ENCODE assay signal across 14 mouse cellular contexts in the genomic region with DNA sequence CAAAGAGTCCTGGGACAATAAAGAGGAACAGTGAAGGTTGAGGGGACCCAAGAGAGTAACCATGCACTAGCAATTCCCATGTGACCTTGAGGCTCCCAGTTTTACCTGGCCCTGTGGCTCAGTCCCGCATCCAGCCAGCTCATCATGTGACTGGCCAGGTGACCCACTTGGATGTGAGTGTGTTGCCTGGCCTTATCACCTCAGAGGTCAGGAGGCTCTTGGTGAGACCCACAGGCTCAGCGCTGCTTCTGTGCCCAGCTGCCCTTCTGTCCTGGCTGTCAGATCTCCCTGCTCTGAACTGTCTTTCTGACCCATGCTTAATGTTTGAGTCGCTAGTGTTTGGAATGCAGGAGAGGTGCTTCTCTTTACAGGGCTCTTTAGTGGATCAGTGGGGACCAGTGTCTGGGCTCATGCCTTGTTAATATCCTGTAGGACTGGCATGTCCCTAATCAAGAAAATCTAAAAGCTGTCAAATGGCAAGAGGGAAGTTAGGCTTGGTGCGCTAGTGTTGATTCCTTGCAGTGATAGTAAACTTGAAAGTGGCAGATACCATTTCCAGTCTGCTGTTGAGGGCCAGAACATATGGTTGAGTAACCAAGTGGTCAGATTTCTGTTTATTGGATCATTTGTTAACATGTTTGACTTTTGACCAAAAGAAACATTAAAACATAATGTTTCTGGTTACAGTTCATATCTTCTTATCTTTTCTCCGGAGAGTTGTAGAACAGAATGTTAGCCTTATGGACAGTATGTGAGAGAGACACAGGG. TPM values are rescaled to one million over a fixed set of nuclear protein-coding genes. Genes with fewer than 3 reads are reported as not detected.
A peak's percentile ranks its signal among the peaks of the same experiment; 100 is the strongest.
DNase-seq lines count a peak whose midpoint lies in the region; ATAC-seq and TF ChIP-seq lines count a peak whose summit lies in the region.
"Had no signal": no experiment of that assay in that cellular context is flagged by ENCODE, and none has a peak within 500 bp of the region (broad histone marks: within the 10 kb centered on the region; RNA-seq: fewer than 3 reads in every experiment).

No protein-coding gene starts in this region.

- no peak overlapping the region for H3K4me2 ChIP-seq in heart, postnatal 0 days (ENCODE audit: low read depth, low read length)
- no peak overlapping the region for H3K4me2 ChIP-seq in liver, embryonic 11.5 days
- H3K4me2 ChIP-seq in liver, postnatal 0 days (ENCODE audit: low read depth, low read length) = no peak overlapping the region
- H3K4me2 ChIP-seq: limb, embryonic 15.5 days; neural tube, embryonic 13.5 days had no signal

- TF ChIP-seq POLR2A in liver, adult 2 months (IDR thresholded peaks at IDR 0.05; ENCODE audit: extremely low read depth, insufficient read depth, low read length) = no peak

- H3K27ac ChIP-seq in heart, postnatal 0 days (ENCODE audit: low read depth) = peak overlapping the region; percentile 36
- H3K27ac ChIP-seq in liver, adult 2 months (replicated peaks; ENCODE audit: insufficient read depth, low read depth, low read length) = no peak overlapping the region
- H3K27ac ChIP-seq in liver, embryonic 11.5 days (ENCODE audit: low read depth, low read length) = no peak overlapping the region
- H3K27ac ChIP-seq in liver, postnatal 0 days (ENCODE audit: low read depth) = no peak overlapping the region
- H3K27ac ChIP-seq: hindbrain, postnatal 0 days; limb, embryonic 15.5 days; neural tube, embryonic 13.5 days; stomach, postnatal 0 days had no signal

- no peak for DNase-seq in heart, postnatal 0 days (ENCODE audit: low spot score)
- DNase-seq in heart, postnatal 4 days = no peak
- DNase-seq in liver, adult 2 months (ENCODE audit: extremely low read depth, low read depth, low spot score) = peak; percentile 82
- DNase-seq in liver, embryonic 11.5 days (ENCODE audit: low spot score) = no peak
- DNase-seq in adipocyte (ENCODE audit: low spot score) = peak; percentile 46
- DNase-seq in liver, postnatal 0 days = no peak
- no peak for DNase-seq in thymus, postnatal 14 days
- DNase-seq: adrenal gland, postnatal 25 days; cerebellum, adult 2 months had no signal

- no peak for TF ChIP-seq EP300 in heart, postnatal 0 days (IDR thresholded peaks at IDR 0.05; ENCODE audit: low read depth)
- no peak for TF ChIP-seq EP300 in liver, postnatal 0 days (IDR thresholded peaks at IDR 0.05; ENCODE audit: low read depth)

- WGBS in heart, postnatal 0 days = 40% methylated on average over 5 of the region's 5 CpGs
- WGBS in liver, adult 2 months = 27% methylated on average over 5 of the region's 5 CpGs
- 68% methylated on average over 5 of the region's 5 CpGs for WGBS in liver, embryonic 11.5 days
- 57% methylated on average over 5 of the region's 5 CpGs for WGBS in liver, postnatal 0 days (ENCODE audit: insufficient replicate concordance)

- peak; percentile 21; the same call in 1 of the 2 replicates for ATAC-seq in heart, postnatal 0 days (ENCODE audit: insufficient read depth, low read depth)
- no peak for ATAC-seq in liver, embryonic 11.5 days (replicated peaks; ENCODE audit: low FRiP score)
- ATAC-seq in liver, postnatal 0 days = 0 out of 2 replicates have a peak, but pooled peaks have one; percentile 35
- ATAC-seq: forebrain, embryonic 16.5 days; hindbrain, postnatal 0 days had no signal

- no peak overlapping the region for H3K4me3 ChIP-seq in heart, postnatal 0 days (ENCODE audit: low read depth, low read length)
- no peak overlapping the region for H3K4me3 ChIP-seq in liver, adult 2 months (ENCODE audit: insufficient read depth, low read depth, low read length)
- H3K4me3 ChIP-seq in liver, embryonic 11.5 days (ENCODE audit: low read depth, low read length) = no peak overlapping the region
- H3K4me3 ChIP-seq in liver, postnatal 0 days (ENCODE audit: low read depth, low read length) = no peak overlapping the region
- H3K4me3 ChIP-seq: limb, embryonic 15.5 days; neural tube, embryonic 13.5 days had no signal

- peaks cover 37% of the 10 kb centered on the region for H3K4me1 ChIP-seq in heart, postnatal 0 days (ENCODE audit: control insufficient read depth, insufficient read depth)
- peaks cover 7% of the 10 kb centered on the region for H3K4me1 ChIP-seq in liver, adult 2 months (ENCODE audit: control insufficient read depth, insufficient read depth, low read length)
- H3K4me1 ChIP-seq in liver, embryonic 11.5 days (replicated peaks; ENCODE audit: control insufficient read depth, insufficient read depth, low read length) = peaks cover 60% of the 10 kb centered on the region
- peaks cover 29% of the 10 kb centered on the region for H3K4me1 ChIP-seq in liver, postnatal 0 days (ENCODE audit: insufficient read depth)

- H3K9ac ChIP-seq in heart, postnatal 0 days (replicated peaks; ENCODE audit: low read depth, low read length) = no peak overlapping the region
- no peak overlapping the region for H3K9ac ChIP-seq in liver, adult 2 months (ENCODE audit: low read depth, low read length)
- no peak overlapping the region for H3K9ac ChIP-seq in liver, embryonic 11.5 days (ENCODE audit: low read depth, low read length)
- no peak overlapping the region for H3K9ac ChIP-seq in liver, postnatal 0 days (replicated peaks)
- H3K9ac ChIP-seq: limb, embryonic 15.5 days; neural tube, embryonic 13.5 days had no signal

- H3K9me3 ChIP-seq in heart, postnatal 0 days (replicated peaks; ENCODE audit: control insufficient read depth, low read length) = no peaks in the 10 kb centered on the region
- no peaks in the 10 kb centered on the region for H3K9me3 ChIP-seq in liver, embryonic 11.5 days (ENCODE audit: control insufficient read depth, low read length)
- H3K9me3 ChIP-seq in liver, postnatal 0 days (ENCODE audit: low read length) = no peaks in the 10 kb centered on the region
- H3K9me3 ChIP-seq: limb, embryonic 15.5 days; neural tube, embryonic 13.5 days had no signal

- peaks cover 2% of the 10 kb centered on the region; the same call in 1 of the 2 replicates for H3K79me2 ChIP-seq in liver, adult 2 months (ENCODE audit: control insufficient read depth, insufficient read depth, low read length)

- no peak for TF ChIP-seq CTCF in heart, postnatal 0 days (IDR thresholded peaks at IDR 0.05; ENCODE audit: low read depth)
- TF ChIP-seq CTCF in liver, adult 2 months (IDR thresholded peaks at IDR 0.05; ENCODE audit: low read depth, low read length) = no peak
- TF ChIP-seq CTCF in liver, postnatal 0 days (IDR thresholded peaks at IDR 0.05; ENCODE audit: low read depth) = no peak

- H3K36me3 ChIP-seq in heart, postnatal 0 days (replicated peaks; ENCODE audit: control insufficient read depth, insufficient read depth, low read length) = peaks cover 8% of the 10 kb centered on the region; the same call in 1 of the 2 replicates
- no peaks in the 10 kb centered on the region for H3K36me3 ChIP-seq in liver, adult 2 months (ENCODE audit: control insufficient read depth, insufficient read depth, low read length)
- H3K36me3 ChIP-seq in liver, embryonic 11.5 days (ENCODE audit: control insufficient read depth, insufficient read depth, low read length) = no peaks in the 10 kb centered on the region
- H3K36me3 ChIP-seq in liver, postnatal 0 days (replicated peaks; ENCODE audit: insufficient read depth, low read length) = no peaks in the 10 kb centered on the region
- H3K36me3 ChIP-seq: limb, embryonic 15.5 days; neural tube, embryonic 13.5 days had no signal

- no peaks in the 10 kb centered on the region for H3K27me3 ChIP-seq in heart, postnatal 0 days (ENCODE audit: control insufficient read depth, insufficient read depth, low read length)
- no peaks in the 10 kb centered on the region for H3K27me3 ChIP-seq in liver, adult 2 months (ENCODE audit: control insufficient read depth, insufficient read depth, low read length)
- H3K27me3 ChIP-seq in liver, embryonic 11.5 days (replicated peaks; ENCODE audit: control insufficient read depth, insufficient read depth, low read length) = no peaks in the 10 kb centered on the region
- H3K27me3 ChIP-seq in liver, postnatal 0 days (ENCODE audit: insufficient read depth, low read length) = no peaks in the 10 kb centered on the region
- H3K27me3 ChIP-seq: limb, embryonic 15.5 days; neural tube, embryonic 13.5 days had no signal

RNA-seq across cellular contexts. Expression of gene Cyth3, which starts 54.2 kb away (rescaled TPM):
- total RNA-seq in heart, postnatal 0 days (2014; rRNA removed; ENCODE audit: low replicate concordance) = 84.1 and 115 TPM in 2 replicates
- polyA plus RNA-seq in heart, postnatal 0 days (2015; fragmentation: Nextera tagmentation; extraction: Ambion mirVana) = 42.8 and 45.2 TPM in 2 replicates
- 100 to 1,000 TPM in 1 of 2 experiments, 10 to 100 TPM in 1; 95.3 to 102 TPM for total RNA-seq in heart, postnatal 4 days (2021)
- 4.4 and 5.5 TPM in 2 replicates for total RNA-seq in liver, adult 2 months (2014; rRNA removed)
- polyA plus RNA-seq in liver, adult 2 months (2012; rRNA removed) = 2.1 and 2.9 TPM in 2 replicates
- 62.8 and 64.5 TPM in 2 replicates for polyA plus RNA-seq in liver, embryonic 11.5 days (2014; fragmentation: Nextera tagmentation; extraction: Ambion mirVana)
- 12.1 and 15.3 TPM in 2 replicates for polyA plus RNA-seq in liver, postnatal 0 days (2015; fragmentation: Nextera tagmentation; extraction: Ambion mirVana)

RNA-seq across cellular contexts. Expression of gene Usp42, which starts 55.7 kb away (rescaled TPM):
- 6.0 and 8.3 TPM in 2 replicates for total RNA-seq in heart, postnatal 0 days (2014; rRNA removed; ENCODE audit: low replicate concordance)
- polyA plus RNA-seq in heart, postnatal 0 days (2015; fragmentation: Nextera tagmentation; extraction: Ambion mirVana) = 5.1 and 5.6 TPM in 2 replicates
- total RNA-seq in heart, postnatal 4 days (2021) = 10 to 100 TPM; 14.3 to 15.3 TPM
- 2.7 and 3.0 TPM in 2 replicates for total RNA-seq in liver, adult 2 months (2014; rRNA removed)
- polyA plus RNA-seq in liver, adult 2 months (2012; rRNA removed) = 2.0 and 3.1 TPM in 2 replicates
- polyA plus RNA-seq in liver, embryonic 11.5 days (2014; fragmentation: Nextera tagmentation; extraction: Ambion mirVana) = 13.2 and 14.7 TPM in 2 replicates
- polyA plus RNA-seq in liver, postnatal 0 days (2015; fragmentation: Nextera tagmentation; extraction: Ambion mirVana) = 2.3 and 2.7 TPM in 2 replicates

Comparison
In these comparisons a context has a peak if more than half of its experiments do, and no peak if none do; other contexts are left out.
1. DNase-seq: peak in liver, adult 2 months (single experiment) and adipocyte (single experiment); none in heart, postnatal 0 days (single experiment), heart, postnatal 4 days (single experiment), liver, embryonic 11.5 days (single experiment), liver, postnatal 0 days (single experiment) and thymus, postnatal 14 days (single experiment).